Mouse (Mus musculus): ENCODE results near the gene Clec4g.
"Not testable (repeated sequence)": the region's sequence is repeated elsewhere in the genome, so short reads cannot be mapped to it uniquely, and the experiment has no call there.

The Clec4g gene

DNA sequence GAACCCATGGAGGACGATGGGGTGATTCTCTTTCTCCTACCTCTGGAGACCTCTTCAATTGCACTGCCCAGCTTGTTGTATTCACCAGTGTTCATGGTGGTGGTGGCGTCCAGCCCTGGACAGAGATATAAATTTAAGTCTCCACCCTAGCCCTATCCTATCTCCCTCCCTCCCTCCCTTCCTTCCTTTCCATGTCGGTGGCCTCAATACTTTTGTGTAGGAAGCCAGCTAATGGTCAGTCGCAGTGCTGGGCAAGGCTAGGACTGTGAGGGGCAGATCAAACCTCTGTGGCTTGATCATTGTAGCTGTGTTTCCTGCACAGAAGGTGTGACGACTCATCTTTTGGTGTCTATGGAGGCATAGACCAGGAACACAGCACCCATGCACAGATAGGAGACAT is at the start of gene Clec4g:
Gene Clec4g, minus strand, starts transcription at position 101 of the 400 bp plus-strand sequence.
- no peak for DNase-seq

DNA sequence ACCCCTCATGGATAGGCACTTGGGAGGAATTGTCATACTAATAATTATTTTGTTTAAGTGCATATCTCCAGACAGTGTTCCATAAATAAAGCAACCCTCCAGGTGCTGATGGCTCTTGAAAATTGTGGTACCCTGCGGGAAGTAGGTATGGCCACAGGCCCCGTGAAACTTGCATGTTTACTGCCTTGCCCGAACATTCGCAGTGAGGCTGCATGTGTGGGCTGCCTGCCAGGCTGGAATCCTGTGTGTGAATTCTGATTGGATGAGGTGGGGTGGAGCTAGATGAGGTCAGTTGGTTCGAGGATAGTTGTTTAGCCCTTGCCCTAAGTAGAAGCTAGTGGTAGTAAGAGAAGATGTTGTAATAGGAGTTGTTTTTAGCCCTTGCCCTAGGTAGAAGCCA is 48.2 kb upstream of the Clec4g start:
- not testable (repeated sequence) for DNase-seq

- peak; percentile 64 for DNase-seq
Observed at GRCm38 (mm10) chr8:3754261-3754850, 33.9 kb upstream of the Clec4g start.

GRCm38 (mm10) chr8:3748761-3749160 is 28.3 kb upstream of the Clec4g start, which contains the start of gene Cd209a:
Gene Cd209a (minus strand): TSS chr8:3748984.
- no peak for DNase-seq

- no peak for DNase-seq
Observed at GRCm38 (mm10) chr8:3736947-3737346, 16.5 kb upstream of the Clec4g start.

DNA sequence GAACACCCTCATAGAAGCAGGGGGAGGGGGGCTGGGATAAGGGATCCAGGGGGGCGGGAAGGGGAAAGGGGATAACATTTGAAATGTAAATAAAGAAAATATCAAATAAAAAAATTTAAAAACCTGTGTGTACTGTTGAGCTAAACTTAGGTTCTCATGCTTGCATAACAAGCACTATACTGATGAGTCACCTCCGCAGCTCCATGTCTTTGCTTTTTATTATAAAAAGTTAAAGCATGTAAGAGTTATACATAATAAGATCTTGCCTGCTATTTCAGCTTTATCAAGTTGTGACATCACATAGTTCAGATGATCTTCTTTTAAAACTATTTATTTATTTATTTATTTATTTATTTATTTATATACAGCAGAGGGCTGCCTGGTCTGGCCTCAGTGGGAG is 15.1 kb upstream of the Clec4g start:
- no peak for DNase-seq

GRCm38 (mm10) chr8:3734084-3734483 is 13.6 kb upstream of the Clec4g start:
- no peak for DNase-seq

- no peak for DNase-seq
Observed at GRCm38 (mm10) chr8:3721041-3721440, 590 bp upstream of the Clec4g start.

DNA sequence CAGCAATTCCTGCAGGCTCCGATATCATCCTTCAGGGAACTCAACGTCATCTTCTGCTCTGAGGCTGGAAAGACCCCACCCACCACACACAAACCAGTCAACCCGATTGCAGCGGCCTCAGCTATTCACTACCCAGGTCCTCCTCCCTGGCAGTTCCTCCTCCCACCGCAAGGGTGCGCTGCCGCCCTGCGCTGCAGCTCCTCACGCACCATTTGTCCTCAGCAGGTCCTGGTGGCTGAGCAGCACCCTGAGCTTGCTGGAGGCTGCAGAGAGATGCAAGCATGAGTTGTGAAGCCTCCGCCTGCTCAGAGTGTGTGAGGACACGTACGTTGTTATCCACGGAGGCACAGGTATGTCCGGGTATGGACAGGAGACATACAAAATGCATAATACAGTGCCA is 1.9 kb downstream of the Clec4g start:
- DNase-seq, result peak; percentile 83

GRCm38 (mm10) chr8:3717321-3717954 is 3.0 kb downstream of the Clec4g start:
- DNase-seq, result no peak

GRCm38 (mm10) chr8:3711646-3712045 is 8.8 kb downstream of the Clec4g start:
- peak; percentile 13 for DNase-seq

DNA sequence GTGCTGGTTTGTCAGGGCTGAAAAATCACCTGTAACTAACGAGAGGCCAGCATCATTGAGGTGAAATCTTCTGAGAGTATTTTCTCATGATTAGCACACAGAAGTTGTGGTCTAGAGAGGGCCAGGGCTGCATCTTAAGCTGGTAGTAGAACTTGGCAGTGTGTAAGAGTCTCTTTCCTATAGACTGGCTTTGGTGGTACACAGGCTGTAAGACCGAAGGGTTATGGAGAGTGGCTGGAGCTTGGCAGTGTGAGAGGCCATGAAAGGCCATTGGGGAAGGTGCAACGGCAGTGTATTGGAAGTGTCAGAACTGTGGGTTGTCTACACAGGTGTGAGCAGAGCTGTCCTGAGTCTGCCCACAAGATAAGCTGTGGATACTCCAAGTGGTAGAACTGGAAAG is 10.1 kb downstream of the Clec4g start:
- DNase-seq, result no peak

DNA sequence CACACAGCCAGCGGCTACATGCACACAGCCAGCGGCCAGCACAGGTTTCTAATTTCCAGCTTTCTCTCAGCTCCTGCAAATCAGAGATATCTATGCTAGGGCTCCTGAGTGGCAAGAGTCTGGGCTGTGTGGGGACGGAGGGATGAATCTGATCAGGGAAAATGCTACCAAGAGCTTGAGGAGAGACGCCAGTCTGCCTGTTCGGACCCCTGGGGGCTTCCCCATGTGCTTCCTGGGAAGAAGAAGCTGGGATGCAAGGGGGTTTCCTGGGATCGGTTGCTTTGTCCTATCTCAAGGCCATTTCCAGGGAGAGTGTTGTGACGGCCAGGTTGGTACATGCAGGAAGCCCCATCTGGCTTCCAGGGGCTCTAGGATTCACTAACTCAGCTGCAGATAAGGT is 12.8 kb downstream of the Clec4g start:
- no peak for DNase-seq

DNA sequence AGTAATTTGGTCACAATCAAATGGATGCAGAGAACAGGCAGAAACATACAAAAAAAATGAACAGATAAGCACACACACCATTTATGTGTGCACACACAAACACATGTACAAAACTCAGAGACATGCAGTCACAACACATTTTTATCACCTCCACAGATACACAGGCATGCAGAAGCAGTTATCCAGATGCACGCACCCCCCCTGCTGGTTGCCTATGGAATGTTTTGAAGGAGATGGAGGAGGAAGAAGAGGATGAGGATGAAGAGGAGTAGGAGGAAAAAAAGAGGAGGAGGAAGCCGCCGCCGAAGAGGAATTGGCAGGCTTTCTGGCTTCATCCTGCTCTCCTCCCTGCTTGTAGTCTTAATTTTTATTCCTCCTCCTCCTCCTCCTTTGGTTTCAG is 14.7 kb downstream of the Clec4g start:
- peak; percentile 32 for DNase-seq

- DNase-seq, result no peak
Observed at GRCm38 (mm10) chr8:3701491-3701890, 19.0 kb downstream of the Clec4g start.

- no peak for DNase-seq
Observed at GRCm38 (mm10) chr8:3694121-3694520, 26.3 kb downstream of the Clec4g start, which contains the start of gene Fcer2a. Gene Fcer2a (minus strand): TSS chr8:3694175.

DNA sequence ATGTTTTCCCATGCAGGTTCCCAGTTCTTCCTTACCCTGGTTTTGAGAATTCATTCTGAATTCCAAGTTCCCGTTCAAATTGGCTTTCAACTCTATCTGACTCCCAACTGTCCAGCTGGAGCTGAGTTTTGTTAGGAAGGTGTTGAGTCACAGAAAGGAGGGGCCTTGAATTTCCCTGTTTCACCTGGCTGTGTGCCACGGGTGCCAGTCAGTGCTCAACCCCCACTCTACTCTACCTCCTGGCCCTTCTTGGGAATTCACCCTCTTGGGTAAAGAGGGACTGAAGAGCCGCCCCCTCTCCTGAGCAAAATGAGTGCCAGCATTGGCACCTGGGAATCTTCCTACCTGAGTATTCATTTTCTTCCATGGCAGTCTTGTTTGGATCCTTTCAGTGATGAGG is 29.7 kb downstream of the Clec4g start:
- DNase-seq, result no peak

GRCm38 (mm10) chr8:3687537-3687936 is 32.9 kb downstream of the Clec4g start:
- DNase-seq, result no peak

DNA sequence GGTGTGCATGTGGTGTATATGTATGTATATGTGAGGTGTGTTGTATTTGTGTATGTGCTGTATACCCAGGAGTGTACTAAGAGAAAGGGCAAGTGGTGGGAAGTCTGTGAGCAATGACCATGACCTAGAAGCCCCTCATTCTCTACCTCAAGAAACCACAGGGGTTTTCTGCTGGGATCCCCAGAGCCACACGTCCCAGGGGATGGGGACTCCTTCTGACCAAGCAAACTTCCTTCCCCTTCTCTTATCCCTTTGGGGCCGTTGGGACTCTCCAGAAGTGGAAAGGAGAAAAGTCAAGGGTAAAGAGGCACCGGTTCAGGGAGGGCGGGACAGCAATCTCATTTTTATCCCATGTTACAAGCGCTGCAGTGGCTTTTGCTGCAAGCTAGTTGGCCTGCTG is 35.0 kb downstream of the Clec4g start:
- no peak for DNase-seq

GRCm38 (mm10) chr8:3684530-3684929 is 35.9 kb downstream of the Clec4g start:
- no peak for DNase-seq

DNA sequence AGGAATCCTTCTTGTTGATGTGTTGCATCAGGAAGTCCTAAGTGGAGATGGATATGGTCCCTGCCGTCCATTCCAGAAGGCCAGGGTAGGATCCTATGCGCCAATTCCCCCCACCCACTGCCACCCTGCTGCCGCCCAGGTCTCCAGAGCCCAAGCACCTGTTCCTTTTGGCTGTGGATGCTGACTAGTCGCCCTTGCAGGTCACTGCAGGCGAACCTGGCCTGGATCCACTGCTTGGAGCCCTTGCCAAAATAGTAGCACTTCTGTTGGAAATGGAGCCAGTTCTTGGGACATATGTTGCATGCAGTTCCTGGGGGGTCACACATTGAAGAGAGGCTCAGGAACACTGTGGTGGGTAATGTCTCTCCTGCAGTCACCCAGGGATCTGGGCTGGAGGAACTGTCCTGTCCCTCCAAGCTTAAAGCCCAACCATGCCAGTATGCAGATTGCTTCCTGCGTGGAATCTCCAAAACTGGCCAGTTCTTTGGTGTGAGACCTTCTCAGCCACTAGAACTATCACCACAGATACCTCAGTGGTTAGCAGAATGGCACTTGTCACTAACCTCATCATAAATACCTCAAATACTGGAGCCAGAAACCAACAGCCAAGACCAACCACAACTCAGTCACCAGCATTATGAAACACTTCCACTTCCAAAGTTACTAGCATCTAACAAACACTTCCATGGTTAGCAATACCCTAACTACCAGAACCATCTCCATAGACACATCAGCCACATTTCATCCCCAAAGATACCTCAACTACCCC is 36.9 kb downstream of the Clec4g start:
- no peak for DNase-seq

DNA sequence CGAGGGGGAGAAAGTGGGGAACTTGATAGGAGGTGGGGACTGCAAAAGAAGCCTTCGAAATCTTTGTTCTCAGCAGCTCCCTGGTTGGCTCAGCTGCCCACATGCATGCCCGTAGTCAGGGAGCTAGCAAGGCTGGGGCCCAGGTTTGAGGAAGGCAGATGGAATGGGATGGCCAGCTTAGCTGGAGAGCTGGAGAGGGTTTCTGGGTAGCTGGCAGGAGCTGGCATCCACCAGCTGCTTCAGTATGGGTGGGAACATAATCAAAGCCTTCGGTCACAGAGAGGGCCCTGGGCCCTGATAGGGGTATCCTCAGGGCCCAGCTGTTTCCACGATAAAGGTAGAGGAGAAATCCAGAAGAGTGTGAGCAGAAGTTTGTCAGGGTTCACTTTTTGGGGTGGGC is 38.0 kb downstream of the Clec4g start:
- DNase-seq, result no peak

GRCm38 (mm10) chr8:3679656-3680055 is 40.8 kb downstream of the Clec4g start:
- no peak for DNase-seq

- no peak for DNase-seq
Observed at GRCm38 (mm10) chr8:3679236-3679635, 41.2 kb downstream of the Clec4g start.
